Mouse (Mus musculus) cerebellum, adult 11-12 months (tissue): ENCODE results near the gene Rpl12.
"Not testable (repeated sequence)": the region's sequence is repeated elsewhere in the genome, so short reads cannot be mapped to it uniquely, and the experiment has no call there.

ENCODE experiments used
- DNase-seq: peaks from one replicate; pipeline ENCODE4 v3.0.0; 2022

The Rpl12 gene

DNA sequence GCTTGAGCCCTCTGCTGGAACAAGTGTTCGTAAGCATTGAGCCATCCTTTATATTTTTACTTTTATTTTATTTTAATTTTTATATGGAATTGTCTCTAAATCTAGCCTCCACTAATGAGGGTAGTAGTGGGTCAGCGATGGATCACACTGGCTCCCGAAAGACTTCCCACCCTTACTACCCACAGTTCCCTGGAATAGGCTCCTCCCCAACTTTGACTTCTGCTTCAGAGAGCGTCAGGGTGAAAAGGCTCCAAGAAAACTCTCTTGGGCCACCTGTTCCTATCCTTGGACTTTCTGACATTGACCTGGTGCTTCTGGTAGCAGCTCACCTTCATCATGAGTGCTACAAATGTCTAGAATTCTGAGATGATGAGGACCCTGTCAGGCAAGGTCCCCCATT, 21.3 kb downstream of the Rpl12 start:
- DNase-seq, result no peak

DNA sequence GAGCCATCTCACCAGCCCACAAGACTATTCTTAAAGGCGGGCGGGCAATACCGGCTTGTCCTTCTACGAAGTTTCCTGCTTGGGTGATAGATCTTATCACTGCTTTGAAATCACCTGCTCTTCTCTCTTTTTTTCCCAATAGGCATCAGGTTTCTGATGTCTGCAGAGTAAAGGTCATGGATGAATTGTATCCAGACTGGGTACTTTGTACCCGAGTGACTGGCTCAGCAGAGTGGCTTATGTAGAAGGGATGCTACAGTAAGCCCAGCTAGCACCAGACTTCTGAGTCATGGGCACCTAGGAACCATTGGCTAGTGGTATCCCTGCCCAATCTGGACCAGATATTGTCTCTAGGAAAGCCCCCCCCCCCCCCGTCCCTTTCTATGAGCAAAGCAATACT, 22.3 kb downstream of the Rpl12 start:
- DNase-seq, result no peak

GRCm38 (mm10) chr2:32985844-32986243, 24.5 kb downstream of the Rpl12 start:
- DNase-seq, result no peak

GRCm38 (mm10) chr2:32989376-32989775, 28.0 kb downstream of the Rpl12 start:
- DNase-seq, result no peak

DNA sequence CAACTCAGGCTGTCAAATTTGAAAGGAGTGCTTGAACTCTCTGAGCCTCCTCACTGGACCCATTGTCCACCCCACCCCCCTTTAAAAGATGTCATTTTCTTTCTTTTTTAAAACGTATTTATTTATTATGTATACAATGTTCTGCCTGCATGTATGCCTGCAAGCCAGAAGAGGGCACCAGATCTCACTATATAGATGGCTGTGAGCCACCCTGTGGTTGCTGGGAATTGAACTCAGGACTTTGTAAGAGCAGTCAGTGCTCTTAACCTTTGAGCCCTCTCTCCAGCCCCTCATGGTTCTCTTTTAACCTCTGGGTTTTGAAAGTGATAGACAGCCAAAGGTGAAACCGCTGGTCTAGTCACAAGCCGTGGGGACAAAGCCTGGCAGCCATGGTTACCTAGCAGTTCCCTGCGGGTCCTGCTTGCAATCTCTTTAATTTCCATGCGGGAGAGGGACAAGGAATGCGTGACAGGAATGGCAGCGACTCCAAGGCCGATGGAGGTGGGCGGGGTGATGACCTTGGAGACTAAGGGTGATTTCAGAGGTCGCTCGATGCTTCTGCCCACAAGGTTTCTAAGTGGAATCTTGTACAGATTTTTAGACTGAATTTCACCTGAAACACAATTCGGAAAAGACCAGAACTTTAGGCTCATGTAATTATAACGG, 28.9 kb downstream of the Rpl12 start:
- DNase-seq, result no peak

DNA sequence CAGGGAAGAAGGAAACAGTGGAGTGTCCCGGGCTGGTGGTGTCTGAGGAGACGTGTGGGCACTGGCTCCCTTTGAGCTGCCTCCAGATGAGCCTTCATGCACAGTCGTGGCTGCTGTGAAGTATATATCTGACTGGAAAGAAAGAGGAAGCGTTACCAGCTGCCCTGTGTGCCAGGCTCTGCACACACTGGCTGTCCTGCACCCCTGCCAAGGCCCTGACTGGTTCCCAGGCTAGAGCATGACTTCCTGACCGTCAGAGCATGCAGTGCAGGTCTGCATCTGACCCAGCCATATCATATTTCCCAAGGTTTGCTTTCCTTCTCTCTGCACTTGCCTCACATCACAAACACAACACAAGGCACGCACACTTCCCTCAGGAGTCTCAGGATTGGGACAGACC, 30.8 kb downstream of the Rpl12 start:
- no peak for DNase-seq

GRCm38 (mm10) chr2:32997081-32997480, 35.7 kb downstream of the Rpl12 start:
- DNase-seq, result peak; percentile 55

DNA sequence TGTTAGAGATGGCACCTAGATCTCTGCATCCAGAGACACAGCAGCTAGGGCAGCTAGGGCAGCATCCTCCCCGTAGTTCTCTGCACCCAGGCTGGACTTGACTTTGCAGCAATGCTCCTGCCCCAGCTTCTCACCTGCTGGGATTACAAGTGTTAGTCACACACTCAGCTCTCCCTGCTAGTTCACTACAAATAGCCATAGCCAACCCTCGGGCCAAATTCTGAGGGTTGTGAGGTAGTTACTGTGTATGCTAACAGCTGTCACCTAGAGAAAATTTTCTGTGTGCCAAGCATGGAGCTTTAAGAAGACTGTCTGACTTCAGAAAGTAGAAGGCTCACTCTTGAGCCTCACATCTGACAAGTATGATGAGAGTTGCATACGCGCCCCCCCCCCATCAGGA, 36.4 kb downstream of the Rpl12 start:
- DNase-seq, result peak; percentile 23

GRCm38 (mm10) chr2:32999752-33000151, 38.4 kb downstream of the Rpl12 start:
- no peak for DNase-seq

- no peak for DNase-seq
These were observed 40.8 kb downstream of the Rpl12 start for GRCm38 (mm10) chr2:33002144-33002543.

- DNase-seq, result peak; percentile 84
These were observed 43.7 kb downstream of the Rpl12 start for GRCm38 (mm10) chr2:33005041-33005440.

DNA sequence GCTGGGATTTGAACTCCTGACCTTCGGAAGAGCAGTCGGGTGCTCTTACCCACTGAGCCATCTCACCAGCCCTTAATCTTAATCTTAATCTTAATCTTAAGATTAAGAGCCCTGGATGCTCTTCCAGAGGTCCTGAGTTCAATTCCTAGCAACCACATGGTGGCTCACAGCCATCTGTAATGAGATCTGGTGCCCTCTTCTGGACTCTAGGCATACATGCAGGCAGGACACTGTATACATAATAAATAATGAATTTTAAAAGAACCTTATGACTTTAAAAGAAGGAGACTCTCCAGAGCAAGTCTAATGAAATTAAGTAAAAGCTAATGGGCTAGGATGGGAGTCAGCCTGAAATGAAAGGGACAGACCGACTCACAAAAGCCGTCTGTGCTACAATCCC, 47.7 kb downstream of the Rpl12 start:
- DNase-seq, result not testable (repeated sequence)

GRCm38 (mm10) chr2:33014877-33015276, 53.5 kb downstream of the Rpl12 start:
- peak; percentile 98 for DNase-seq
